Mouse (Mus musculus) ES-E14 (cell line): ENCODE measurements around the gene Stox2.

Experiments used
- HCFC1 ChIP-seq: IDR thresholded peaks from 2 replicates; pipeline ENCODE4 v1.6.1; 2012; ENCODE audit warnings: low read length, inconsistent platforms, borderline replicate concordance; ENCODE audit not compliant: insufficient read depth
- ZC3H11A ChIP-seq: IDR thresholded peaks from 2 replicates; pipeline ENCODE4 v1.6.1; 2012; ENCODE audit warnings: low read depth, mild to moderate bottlenecking, inconsistent platforms, low read length, borderline replicate concordance

- TF ChIP-seq ZC3H11A (no peak), HCFC1 (no peak)
Observed at GRCm38 (mm10) chr8:47392290-47392689, 53.9 kb downstream of the Stox2 start.
